Mouse (Mus musculus) layer of hippocampus, adult 8-10 months (tissue): ENCODE results near the gene Pygb. TPM values are rescaled to one million over a fixed set of nuclear protein-coding genes. Genes with fewer than 3 reads are reported as not detected.

Experiments used
- DNase-seq, 2 experiments: peaks; one replicate each; pipeline ENCODE4 v3.0.0; 2022; ENCODE audit warnings: low spot score in 2 of 2
- total RNA-seq, 4 experiments: library from RNA; stranded (reverse); gene quantifications; 2 replicates each; pipeline ENCODE4 v1.2.4; 2022

The Pygb gene
- total RNA-seq, 4 experiments from 2014 or later: 197 to 249 (median 221) TPM

DNA sequence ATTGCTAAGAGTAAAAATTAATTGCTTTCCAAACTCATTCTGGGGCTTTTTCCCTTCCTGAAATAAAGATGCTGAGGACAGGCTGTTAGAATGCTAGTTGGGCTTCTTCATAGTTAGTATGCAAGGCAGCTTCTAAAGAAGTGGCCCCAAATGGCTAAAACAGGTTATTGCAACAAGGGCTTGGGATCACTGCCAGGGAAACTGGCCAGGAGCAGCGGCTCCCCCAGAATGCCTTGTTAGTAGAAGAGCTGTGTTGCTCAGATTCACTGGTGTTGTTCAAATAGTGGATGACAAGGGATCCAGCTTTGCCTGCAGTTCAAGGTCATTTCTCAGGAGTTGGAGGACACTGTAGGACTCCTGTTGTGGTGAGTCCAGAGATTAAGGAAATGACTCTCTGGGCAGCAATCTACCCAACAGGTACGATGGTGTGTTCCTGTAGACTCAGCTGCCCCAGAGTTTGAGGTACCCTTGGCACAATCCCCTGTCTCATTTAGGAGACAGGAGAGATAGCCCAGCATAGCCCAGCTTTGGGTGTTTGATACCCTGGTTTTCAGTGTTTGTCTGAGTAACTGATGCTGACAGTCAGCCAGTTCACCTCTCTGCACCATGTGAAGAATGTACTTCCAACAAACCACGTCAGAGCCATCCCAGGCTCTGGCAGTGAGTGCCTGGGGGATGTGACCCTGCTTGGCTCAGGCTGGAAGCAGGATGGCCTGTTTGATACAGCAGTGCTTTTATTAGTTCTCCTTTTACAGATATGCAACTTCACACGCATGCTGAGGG lies 2.4 kb downstream of the Pygb start:
- DNase-seq: peak; percentile 78 to 88

DNA sequence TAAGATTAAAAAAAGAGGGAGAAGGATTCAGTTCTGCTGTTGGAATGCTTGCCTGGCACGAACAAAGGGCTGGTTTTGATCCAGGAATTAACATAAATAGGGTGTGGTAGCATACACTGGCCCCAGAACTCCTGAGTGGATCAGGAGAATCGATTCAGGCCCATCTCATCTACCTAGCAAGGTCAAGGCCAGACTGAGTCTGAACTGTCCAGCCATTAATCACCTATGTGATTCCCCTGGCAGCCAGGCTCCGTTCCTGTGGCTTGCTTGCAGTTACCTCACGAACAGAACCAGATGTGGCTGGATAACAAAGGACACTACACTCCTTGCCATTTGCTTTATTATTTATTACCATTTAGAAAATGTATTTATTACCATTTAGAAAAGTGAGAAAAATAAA lies 6.8 kb downstream of the Pygb start:
- DNase-seq: no peak

DNA sequence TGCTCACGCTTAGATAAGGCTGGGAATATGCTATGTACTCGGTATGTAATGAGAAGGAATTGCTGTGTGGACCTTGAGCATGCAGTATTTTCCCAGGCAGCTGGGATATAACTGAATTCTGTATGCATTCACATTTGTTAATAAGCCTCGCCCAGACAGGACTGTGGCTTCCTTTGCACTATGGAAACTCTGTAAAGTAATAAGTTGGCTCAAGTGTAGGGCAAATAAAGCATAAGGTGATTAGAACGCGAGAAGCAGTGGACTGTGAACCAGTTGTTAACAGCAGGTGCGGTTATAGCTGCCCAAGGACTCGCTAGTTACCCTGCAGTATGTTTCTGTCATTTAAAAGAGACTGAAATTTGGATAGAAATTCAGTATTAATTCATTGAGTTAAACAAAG lies 11.5 kb downstream of the Pygb start:
- no peak for DNase-seq

DNA sequence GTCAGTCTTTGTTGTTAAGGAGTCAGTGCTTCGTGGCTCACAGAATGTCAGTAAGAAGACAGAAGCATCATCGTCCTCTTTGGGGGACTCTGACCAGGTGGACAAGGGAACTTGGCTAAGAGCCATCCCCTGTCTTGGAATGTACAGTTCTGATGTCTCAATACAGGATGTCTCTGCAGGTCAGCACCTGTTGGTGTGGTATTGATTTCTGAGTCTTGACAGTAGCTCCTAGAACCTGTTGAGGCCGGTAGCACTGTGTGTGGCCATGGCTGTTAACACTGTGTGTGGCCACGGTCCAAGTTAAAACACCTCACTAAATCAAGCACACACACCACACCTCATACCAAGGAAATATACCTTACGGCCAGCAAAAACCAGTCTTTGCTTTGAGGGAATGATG lies 14.1 kb downstream of the Pygb start:
- DNase-seq: no peak

DNA sequence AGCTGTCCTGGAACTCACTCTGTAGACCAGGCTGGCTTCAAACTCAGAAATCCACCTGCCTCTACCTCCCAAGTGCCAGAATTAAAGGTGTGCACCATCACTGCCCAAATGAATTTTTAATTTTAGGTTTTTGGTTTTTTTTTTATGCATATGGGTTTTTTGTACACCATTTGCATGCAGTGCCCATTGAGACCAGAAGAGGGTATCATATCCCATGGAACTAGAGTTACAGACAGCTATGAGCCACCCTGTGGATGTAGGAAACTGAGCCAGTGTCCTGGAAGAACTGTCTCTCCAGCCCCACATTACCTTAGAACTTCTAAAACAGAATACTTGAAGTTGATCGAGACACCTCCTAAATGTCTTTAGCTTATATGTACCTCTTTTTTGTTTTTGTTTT lies 16.5 kb downstream of the Pygb start:
- DNase-seq: no peak

- DNase-seq: no peak
Measured at GRCm38 (mm10) chr2:150808381-150808780, 21.8 kb downstream of the Pygb start.

DNA sequence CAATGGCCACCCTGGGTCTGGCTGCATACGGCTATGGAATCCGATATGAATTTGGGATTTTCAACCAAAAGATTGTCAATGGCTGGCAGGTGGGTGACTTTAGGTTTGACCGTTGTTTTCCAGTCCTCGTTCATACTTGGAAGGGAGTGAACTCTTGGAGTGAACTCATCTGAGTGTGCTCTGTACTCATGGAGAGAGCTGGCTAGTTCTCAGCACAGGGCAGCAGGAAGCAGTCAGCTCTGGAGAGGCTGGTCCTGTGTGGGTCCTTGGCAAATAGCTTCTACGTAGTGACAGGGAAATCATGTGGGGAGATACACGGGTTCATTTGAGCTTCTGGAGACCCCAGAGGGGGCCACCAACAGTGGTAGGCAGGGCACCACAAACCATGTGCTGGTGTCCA lies 22.3 kb downstream of the Pygb start:
- DNase-seq: no peak

DNA sequence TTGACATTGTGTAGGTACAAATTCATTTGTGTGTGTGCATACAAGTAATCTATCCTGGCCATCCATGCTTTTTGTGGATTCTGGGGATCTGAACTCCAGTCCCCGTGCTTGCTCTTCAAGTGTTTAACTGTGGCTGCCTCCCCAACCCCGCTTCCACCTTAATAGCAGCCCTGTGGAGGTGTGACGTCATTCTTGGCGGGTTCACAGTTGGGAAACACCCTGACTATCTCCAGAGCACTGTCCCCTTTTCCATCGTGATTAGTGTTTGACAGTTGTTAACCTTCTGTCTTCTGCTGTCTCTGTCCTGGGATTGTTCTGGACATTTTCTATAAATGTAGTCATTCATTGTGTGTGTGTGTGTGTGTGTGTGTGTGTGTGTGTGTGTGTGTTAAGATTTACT lies 24.1 kb downstream of the Pygb start:
- no peak for DNase-seq

DNA sequence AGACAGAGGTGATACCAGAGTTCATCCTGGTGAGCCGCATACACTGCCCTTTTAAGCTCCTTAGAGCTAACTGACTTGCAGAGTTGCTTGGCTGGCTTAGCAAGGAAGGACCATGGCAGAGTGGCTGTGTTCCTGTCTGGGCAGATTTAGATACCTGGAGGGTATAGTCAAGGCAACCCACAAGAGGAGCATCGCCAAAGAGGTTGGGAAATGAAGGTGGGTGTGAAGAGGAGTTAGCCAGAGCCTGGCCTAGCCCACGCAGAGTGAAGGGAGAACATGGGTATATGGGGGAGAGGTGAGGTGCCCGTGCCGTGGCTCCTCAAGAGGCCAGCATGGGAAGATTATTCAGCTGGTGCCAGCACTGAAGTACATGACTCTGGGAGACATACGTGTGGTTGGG lies 26.3 kb downstream of the Pygb start:
- DNase-seq: no peak

GRCm38 (mm10) chr2:150816676-150817402 lies 30.3 kb downstream of the Pygb start:
- no peak for DNase-seq

DNA sequence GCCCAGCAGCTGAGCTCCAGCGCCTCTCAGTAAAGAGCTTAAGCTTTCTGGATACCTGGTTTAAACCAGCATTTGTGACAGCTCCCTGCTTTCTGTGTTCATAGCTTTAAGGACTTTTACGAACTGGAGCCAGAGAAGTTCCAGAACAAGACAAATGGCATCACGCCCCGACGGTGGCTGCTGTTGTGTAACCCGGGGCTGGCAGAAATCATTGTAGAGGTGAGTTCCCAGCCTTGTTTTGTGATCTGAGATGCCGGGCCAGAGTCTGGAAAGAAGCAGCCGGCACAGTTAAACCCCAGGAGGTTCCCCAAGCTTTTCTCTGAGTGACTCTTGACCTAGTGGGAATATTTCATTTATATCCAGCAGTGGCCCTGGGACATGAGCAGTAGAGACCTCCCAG lies 32.2 kb downstream of the Pygb start:
- no peak for DNase-seq

GRCm38 (mm10) chr2:150820720-150821119 lies 34.2 kb downstream of the Pygb start:
- DNase-seq: peak in 1 of 2 experiments; percentile 68

- no peak for DNase-seq
Measured at GRCm38 (mm10) chr2:150822987-150823386, 36.5 kb downstream of the Pygb start.

- no peak for DNase-seq
Measured at GRCm38 (mm10) chr2:150826426-150826825, 39.9 kb downstream of the Pygb start.

DNA sequence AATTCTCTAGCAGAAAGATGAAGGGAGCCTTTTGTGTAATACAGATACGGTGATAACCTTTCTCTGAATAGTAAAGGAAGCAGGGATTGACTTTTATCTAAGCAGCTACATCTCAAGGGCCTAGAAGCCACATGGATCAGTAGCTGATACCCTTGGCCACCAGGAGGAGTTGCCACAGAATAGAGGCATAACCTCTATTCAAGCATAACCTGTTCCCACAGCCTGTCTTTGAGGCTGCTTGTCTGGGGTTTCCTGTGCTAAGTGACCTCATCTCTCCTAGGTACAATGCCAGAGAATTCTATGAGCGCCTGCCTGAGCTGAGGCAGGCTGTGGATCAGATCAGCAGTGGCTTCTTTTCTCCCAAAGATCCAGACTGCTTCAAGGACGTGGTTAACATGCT lies 41.6 kb downstream of the Pygb start:
- DNase-seq: no peak

DNA sequence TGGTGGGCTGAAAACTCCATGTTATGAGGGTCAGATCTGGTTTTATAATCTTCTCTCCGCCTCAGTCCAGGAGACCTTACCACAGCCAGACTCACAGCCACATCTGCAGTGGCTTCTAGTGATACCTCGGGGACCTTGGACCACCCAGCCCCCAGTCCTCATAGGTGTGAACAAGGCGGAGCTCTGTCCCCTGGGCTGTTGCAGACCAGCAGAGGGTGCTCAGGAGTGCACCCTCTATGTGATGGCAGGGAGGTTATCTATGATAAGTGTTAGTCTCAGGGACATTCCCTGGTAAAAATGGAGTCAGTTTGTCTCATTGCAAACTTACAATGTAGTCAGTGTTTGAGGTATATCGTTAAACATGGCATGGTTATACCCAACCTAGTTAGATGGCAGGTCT lies 42.1 kb downstream of the Pygb start:
- DNase-seq: no peak

DNA sequence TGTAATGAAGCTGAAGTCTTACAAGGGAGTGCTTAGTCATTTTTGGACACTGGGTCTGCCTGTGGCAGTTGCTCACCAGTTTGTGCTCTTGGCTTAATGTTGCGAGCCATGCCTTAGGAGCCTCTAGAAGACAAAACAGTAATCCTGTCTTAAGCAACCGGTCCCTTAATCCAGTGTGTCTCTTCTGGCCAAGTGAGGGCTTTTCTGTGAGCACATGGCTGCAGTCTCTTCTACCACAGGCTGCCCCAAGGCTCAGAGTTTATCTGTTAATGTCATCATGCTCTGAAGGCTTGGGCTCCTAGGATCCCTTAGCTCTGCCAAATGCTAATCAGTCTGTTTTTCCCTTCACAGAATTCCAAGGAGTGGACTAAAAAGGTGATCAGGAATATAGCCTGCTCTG lies 43.5 kb downstream of the Pygb start:
- DNase-seq: no peak

DNA sequence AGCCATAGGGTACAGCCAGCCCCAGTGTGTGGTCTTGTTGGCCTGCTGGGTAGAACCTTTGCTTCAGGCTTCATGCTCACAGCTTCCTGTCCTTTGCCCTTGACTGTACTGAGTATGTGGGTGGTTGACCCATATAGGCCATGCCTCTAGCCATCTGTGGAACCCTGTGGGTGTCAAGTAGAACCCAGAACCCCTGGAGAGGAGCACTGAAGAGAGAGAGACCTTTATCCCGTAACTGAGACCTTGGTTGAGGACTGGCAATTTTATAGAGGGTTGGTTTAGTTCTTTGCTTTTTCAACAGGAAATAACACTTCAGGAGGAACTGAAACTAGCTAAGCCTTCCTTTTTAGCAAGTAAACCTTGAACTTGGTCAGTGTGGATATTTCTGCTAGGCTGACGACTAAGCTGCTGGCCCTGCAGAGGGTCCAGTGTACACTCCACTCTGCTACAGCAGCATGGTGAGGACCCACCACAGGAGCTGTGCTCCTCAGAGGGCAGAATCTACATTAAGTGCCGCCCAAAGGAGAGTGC lies 44.4 kb downstream of the Pygb start:
- DNase-seq: no peak

- DNase-seq: no peak
Measured at GRCm38 (mm10) chr2:150832029-150832428, 45.5 kb downstream of the Pygb start.

DNA sequence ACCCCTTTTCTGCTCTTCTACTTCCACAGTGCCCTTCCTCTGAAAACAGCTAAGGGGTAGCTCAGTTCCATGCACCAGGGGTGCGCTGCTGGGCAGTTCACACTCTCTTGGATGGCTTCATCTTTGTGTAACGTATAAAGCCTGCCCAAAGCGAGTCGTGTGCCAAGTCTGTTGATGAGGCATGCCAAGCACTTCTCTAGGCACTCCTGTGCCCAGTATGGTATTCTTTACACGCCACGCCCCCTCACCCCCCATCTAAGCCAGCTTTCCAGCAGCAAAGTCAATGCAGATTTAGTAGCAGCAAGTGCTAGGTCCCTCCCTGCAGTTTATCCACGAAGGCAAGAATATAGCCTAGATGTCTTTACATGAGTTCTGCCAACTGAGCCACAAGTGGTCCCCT lies 48.1 kb downstream of the Pygb start:
- DNase-seq: no peak

- DNase-seq: no peak
Measured at GRCm38 (mm10) chr2:150835975-150836374, 49.4 kb downstream of the Pygb start.

DNA sequence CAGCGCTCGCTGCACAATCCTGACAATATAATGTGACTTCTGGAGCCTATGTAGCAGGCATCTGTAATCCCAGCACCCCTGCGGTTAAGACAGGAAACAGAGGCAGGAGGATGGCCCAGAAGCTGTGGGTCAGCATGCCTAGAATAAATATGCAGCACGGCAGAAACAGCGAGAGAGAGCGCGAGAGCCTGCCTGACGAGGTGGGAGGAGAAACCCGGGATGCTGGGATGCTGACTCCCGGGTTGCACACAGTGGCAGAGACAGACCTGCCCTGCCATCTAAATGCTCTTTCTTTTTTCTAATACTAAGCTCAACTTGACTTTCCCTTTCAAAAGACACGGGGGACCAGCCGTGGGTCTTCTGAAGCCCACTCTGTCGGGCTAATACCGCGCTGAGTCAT lies 50.4 kb downstream of the Pygb start:
- DNase-seq: no peak

DNA sequence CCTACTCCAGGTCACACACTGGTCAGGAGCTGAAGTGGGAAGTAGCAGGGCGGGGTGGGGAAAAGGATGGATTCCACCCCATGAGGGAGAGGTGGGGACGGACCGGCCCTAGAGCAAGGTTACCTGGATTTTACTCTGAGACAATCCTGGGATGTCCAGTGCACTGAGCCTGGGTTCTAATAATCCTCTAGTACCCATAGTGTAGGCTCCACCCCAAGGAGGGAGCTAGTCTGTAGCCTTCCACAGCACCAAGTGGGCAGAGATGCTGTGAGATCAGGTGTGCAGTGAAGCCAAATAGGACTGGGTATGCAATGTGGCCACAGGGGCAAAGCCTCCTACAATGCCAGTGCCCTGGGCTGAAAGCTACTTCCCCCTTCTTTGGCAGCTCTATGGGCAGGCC lies 51.2 kb downstream of the Pygb start:
- no peak for DNase-seq
